Mouse (Mus musculus): ENCODE data around the gene Borcs6.

- TF ChIP-seq CTCF (IDR thresholded peaks at IDR 0.05) = no peak
- TF ChIP-seq EP300 (IDR thresholded peaks at IDR 0.05) = peak; percentile 44
These were observed 51.0 kb downstream of the Borcs6 start for GRCm38 (mm10) chr11:69110319-69111046.

Data from lung, postnatal 0 days (tissue).